Mouse (Mus musculus): ENCODE results near the gene AC129217.1.

DNA sequence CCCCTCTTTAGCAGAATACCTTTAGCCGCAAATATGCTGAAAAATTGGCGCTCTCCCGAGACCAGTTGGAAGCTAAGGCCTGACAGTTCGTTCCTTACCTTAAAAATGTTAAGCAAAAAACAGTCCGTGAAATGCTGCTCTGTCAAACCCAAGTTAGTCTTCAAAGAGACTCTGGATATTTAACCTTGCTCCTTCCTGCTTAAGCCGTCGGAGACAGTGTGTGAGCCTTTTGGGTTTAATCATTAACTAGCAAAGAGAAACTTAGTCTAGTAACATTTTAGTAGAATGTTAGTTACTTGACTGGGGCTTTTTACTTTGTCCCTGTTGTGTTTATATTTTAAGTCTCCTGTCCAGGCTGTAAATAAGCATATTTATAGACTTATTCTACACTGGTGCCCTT is 8.4 kb upstream of the AC129217.1 start:
- TF ChIP-seq CTCF (IDR thresholded peaks at IDR 0.05) (no peak), EP300 (IDR thresholded peaks at IDR 0.05) (no peak)

All from lung, postnatal 0 days (tissue).